Mouse (Mus musculus): Measurements from ENCODE around the gene Mindy1. TPM values are rescaled to one million over a fixed set of nuclear protein-coding genes. Genes with fewer than 3 reads are reported as not detected.
A peak's percentile ranks its signal among the peaks of the same experiment; 100 is the strongest.

Mindy1 gene
- polyA plus RNA-seq, 1 experiment from 2014 or later, result 41.0 TPM

DNA sequence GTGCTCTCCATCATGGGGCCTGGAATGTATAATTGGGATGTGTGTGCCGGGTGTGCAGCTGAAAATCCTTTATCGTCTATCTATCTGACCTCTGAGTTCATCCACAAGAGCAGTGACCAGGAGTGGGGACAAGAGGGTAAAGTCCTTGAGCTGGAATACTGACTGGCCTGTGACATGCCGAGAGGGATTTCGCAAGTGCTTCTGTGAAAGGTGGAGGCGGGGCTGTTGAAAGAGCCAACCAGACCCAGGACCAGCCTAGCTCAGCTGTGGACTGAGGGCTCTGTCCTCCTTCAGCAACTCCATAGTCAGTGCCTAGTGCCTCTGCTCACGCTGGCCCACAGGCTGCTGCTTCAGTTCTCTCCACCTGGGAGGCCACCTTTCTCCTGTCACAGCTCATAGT is 37.4 kb downstream of the Mindy1 start:
- H3K27ac ChIP-seq (ENCODE audit: low read length), result peak overlapping the region; percentile 89
- H3K9ac ChIP-seq (ENCODE audit: low read length), result 0 out of 2 replicates have a peak overlapping the region, but pooled peaks have one; percentile 47
- H3K4me3 ChIP-seq (ENCODE audit: low read length), result 0 out of 2 replicates have a peak overlapping the region, but pooled peaks have one; percentile 10
- H3K27me3 ChIP-seq (ENCODE audit: control insufficient read depth, insufficient read depth, low read depth, low read length), result no peaks in the 10 kb centered on the region
- peaks cover 32% of the 10 kb centered on the region for H3K4me1 ChIP-seq (replicated peaks; ENCODE audit: control insufficient read depth, insufficient read depth, low read length)
- H3K36me3 ChIP-seq (ENCODE audit: control insufficient read depth, insufficient read depth, low read length), result peaks cover 30% of the 10 kb centered on the region
- peak; percentile 34 for ATAC-seq (ENCODE audit: low read depth)
- H3K9me3 ChIP-seq (ENCODE audit: control insufficient read depth, low read length), result no peaks in the 10 kb centered on the region
- WGBS, result 28% methylated on average over 6 of the region's 6 CpGs
- peak overlapping the region; percentile 39 for H3K4me2 ChIP-seq (ENCODE audit: low read depth, low read length)

DNA sequence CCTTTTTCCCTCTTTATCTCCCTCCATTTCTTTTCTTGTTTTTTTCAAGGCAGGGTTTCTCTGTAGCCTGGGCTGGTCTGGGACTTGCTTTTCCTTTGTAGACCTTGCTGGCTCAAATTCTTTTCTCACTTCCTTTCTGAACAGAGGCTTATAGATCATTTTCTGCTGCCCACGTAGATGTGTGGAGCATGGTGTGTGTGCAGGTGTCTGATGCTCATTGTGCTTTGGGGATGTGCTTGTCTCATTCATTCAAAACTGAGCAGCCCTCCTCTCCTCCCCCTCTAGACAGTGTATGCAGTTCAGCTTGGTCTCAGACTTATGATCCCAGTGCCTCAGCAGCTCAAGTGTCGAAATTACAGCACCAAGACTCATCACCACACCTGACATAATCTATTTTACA is 38.0 kb downstream of the Mindy1 start:
- Histone ChIP-seq H3K4me1 (replicated peaks; ENCODE audit: control insufficient read depth, insufficient read depth, low read length) (peaks cover 32% of the 10 kb centered on the region), H3K27ac (ENCODE audit: low read length) (peak overlapping the region; percentile 80), H3K4me2 (ENCODE audit: low read depth, low read length) (peak overlapping the region; percentile 39; the same call in 1 of the 2 replicates), H3K9ac (ENCODE audit: low read length) (no peak overlapping the region), H3K27me3 (ENCODE audit: control insufficient read depth, insufficient read depth, low read depth, low read length) (no peaks in the 10 kb centered on the region), H3K4me3 (ENCODE audit: low read length) (no peak overlapping the region), H3K36me3 (ENCODE audit: control insufficient read depth, insufficient read depth, low read length) (peaks cover 34% of the 10 kb centered on the region), H3K9me3 (ENCODE audit: control insufficient read depth, low read length) (no peaks in the 10 kb centered on the region)
- ATAC-seq (ENCODE audit: low read depth), result no peak
- WGBS, result 39% methylated on average over 2 of the region's 2 CpGs

DNA sequence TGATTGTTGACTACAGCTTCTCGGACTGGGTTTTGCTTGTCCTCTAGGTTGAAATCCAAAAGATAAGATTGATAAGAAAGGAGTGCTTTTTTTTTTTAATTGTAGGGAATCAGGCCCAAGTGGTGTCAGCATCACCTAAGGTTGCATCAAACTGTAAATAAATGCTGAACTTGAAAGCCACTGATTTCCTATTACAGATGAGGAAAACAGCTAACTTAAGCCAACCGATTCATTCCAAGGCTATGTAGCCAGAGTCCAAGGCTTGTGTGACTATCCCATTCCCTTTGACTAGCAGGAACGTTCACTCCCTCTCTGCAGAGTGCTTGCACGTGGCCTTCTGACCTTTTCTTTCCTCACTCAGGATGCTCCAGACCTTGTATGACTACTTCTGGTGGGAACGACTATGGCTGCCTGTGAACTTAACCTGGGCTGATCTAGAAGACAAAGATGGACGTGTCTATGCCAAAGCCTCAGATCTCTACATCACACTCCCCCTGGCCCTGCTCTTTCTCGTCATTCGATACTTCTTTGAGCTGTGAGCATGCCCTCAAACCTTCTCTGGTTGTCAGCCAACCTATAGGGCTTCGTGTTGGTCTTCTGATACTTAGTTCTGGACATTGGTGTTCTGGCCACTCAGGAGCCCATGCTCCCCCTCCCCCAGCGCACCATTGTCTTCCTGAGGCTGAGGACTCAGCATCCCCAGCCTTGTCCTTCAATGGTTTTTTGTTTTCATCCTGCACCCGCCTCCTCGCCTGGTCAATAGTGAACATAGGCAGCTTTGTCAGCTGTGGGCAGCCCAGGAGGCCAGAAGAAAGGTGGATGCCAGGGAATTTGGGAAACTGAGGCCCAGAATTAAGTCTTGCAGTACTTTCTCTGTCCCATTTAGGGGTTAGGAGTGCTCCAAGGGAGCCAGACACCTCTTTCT is 38.8 kb downstream of the Mindy1 start:
- peaks cover 28% of the 10 kb centered on the region for H3K4me1 ChIP-seq (replicated peaks; ENCODE audit: control insufficient read depth, insufficient read depth, low read length)
- 60% methylated on average over 12 of the region's 12 CpGs for WGBS
- no peak overlapping the region for H3K9ac ChIP-seq (ENCODE audit: low read length)
- ATAC-seq (ENCODE audit: low read depth), result no peak
- peaks cover 42% of the 10 kb centered on the region for H3K36me3 ChIP-seq (ENCODE audit: control insufficient read depth, insufficient read depth, low read length)
- H3K9me3 ChIP-seq (ENCODE audit: control insufficient read depth, low read length), result no peaks in the 10 kb centered on the region
- H3K4me2 ChIP-seq (ENCODE audit: low read depth, low read length), result no peak overlapping the region
- no peaks in the 10 kb centered on the region for H3K27me3 ChIP-seq (ENCODE audit: control insufficient read depth, insufficient read depth, low read depth, low read length)
- no peak overlapping the region for H3K4me3 ChIP-seq (ENCODE audit: low read length)
- H3K27ac ChIP-seq (ENCODE audit: low read length), result no peak overlapping the region

DNA sequence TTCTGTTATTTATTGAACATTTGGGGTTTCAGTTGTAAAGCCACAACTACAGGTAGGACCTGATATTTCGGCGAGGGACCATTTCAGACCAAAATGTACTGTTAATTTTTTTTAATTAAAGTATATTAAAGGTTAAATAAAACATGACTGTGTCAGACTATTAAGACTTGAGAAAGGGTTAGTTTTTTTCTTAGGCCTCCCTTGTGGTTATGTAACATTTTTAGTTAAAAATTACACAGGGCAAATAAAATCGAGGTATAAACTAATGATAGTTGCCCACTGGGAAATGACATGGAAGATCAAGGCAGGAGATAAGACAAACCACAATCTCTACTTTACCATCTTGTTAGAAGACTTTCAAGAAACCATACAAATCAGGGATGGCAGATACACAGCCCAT is 42.3 kb downstream of the Mindy1 start:
- Histone ChIP-seq H3K4me2 (ENCODE audit: low read depth, low read length) (no peak overlapping the region), H3K9me3 (ENCODE audit: control insufficient read depth, low read length) (no peaks in the 10 kb centered on the region), H3K4me3 (ENCODE audit: low read length) (no peak overlapping the region), H3K4me1 (replicated peaks; ENCODE audit: control insufficient read depth, insufficient read depth, low read length) (peaks cover 9% of the 10 kb centered on the region), H3K27ac (ENCODE audit: low read length) (no peak overlapping the region), H3K27me3 (ENCODE audit: control insufficient read depth, insufficient read depth, low read depth, low read length) (no peaks in the 10 kb centered on the region), H3K36me3 (ENCODE audit: control insufficient read depth, insufficient read depth, low read length) (peaks cover 63% of the 10 kb centered on the region), H3K9ac (ENCODE audit: low read length) (no peak overlapping the region)
- 84% methylated on average over 3 of the region's 3 CpGs for WGBS
- no peak for ATAC-seq (ENCODE audit: low read depth)

DNA sequence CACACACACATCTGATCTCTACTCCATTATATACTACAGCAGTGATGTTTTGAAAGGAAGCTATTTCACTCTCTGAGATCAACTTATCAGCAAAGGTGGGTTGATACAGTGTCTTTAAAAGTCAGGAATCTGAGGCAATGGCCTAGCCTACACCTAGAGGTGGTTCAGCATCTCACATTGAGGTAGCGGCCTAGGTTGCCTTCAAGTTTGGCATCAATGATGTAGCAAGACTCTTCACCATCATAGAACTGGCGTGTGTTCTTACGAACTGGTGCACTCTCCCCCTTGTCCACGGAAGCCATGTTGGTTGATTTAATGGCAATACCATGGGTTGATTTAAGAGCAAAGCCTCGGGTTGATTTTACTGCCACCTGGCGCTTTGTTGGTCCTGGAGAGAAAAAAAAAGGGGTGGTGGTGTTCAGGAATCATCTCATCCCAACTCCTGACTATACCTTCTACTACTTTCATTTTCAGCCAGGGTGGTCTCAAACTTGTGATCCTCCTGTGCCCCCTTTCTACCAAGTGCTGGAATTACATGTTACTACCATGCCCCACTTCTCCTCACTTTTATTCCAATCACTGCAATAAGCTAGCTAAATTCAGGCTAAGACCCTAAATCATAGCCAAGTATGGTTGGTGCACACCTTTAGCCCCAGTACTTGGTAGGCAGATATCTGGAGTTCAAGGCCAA is 43.5 kb downstream of the Mindy1 start:
- Histone ChIP-seq H3K27ac (ENCODE audit: low read length) (no peak overlapping the region), H3K4me2 (ENCODE audit: low read depth, low read length) (no peak overlapping the region), H3K36me3 (ENCODE audit: control insufficient read depth, insufficient read depth, low read length) (peaks cover 63% of the 10 kb centered on the region), H3K9me3 (ENCODE audit: control insufficient read depth, low read length) (no peaks in the 10 kb centered on the region), H3K27me3 (ENCODE audit: control insufficient read depth, insufficient read depth, low read depth, low read length) (no peaks in the 10 kb centered on the region), H3K4me3 (ENCODE audit: low read length) (no peak overlapping the region), H3K4me1 (replicated peaks; ENCODE audit: control insufficient read depth, insufficient read depth, low read length) (no peaks in the 10 kb centered on the region), H3K9ac (ENCODE audit: low read length) (no peak overlapping the region)
- no peak for ATAC-seq (ENCODE audit: low read depth)
- WGBS, result 83% methylated on average over 6 of the region's 6 CpGs

- ATAC-seq (ENCODE audit: low read depth), result no peak
- Histone ChIP-seq H3K27ac (ENCODE audit: low read length) (no peak overlapping the region), H3K9ac (ENCODE audit: low read length) (no peak overlapping the region), H3K4me3 (ENCODE audit: low read length) (no peak overlapping the region), H3K9me3 (ENCODE audit: control insufficient read depth, low read length) (no peaks in the 10 kb centered on the region), H3K27me3 (ENCODE audit: control insufficient read depth, insufficient read depth, low read depth, low read length) (no peaks in the 10 kb centered on the region), H3K4me1 (replicated peaks; ENCODE audit: control insufficient read depth, insufficient read depth, low read length) (no peaks in the 10 kb centered on the region), H3K36me3 (ENCODE audit: control insufficient read depth, insufficient read depth, low read length) (peaks cover 51% of the 10 kb centered on the region), H3K4me2 (ENCODE audit: low read depth, low read length) (no peak overlapping the region)
- 88% methylated on average over 1 of the region's 1 CpGs for WGBS
Observed at GRCm38 (mm10) chr3:95328803-95329404, 47.8 kb downstream of the Mindy1 start.

DNA sequence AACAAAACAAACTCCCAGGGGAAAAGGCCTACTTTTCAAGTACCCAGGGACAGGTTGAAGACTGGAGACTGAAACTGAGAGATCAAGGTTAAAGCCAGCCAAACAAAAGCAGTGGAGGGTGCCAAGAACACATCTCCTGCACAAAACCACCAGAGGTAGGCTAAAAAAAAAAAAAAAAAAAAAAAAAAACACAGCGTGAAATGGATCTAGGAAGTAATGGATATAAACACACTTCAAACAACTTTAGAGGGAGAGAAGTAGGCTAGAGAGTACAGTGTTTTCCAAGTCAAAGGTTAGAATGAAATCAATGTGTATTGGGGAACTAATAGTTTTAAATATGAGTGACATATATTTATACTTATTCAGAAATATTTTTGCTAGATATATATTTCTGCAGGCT is 50.4 kb downstream of the Mindy1 start:
- H3K4me3 ChIP-seq (ENCODE audit: low read length), result no peak overlapping the region
- H3K36me3 ChIP-seq (ENCODE audit: control insufficient read depth, insufficient read depth, low read length), result peaks cover 42% of the 10 kb centered on the region
- WGBS, result 67% methylated on average over 1 of the region's 1 CpGs

GRCm38 (mm10) chr3:95337345-95337744 is 56.2 kb downstream of the Mindy1 start:
- Histone ChIP-seq H3K27ac (ENCODE audit: low read length) (no peak overlapping the region), H3K4me1 (replicated peaks; ENCODE audit: control insufficient read depth, insufficient read depth, low read length) (no peaks in the 10 kb centered on the region), H3K4me2 (ENCODE audit: low read depth, low read length) (no peak overlapping the region), H3K9me3 (ENCODE audit: control insufficient read depth, low read length) (no peaks in the 10 kb centered on the region), H3K4me3 (ENCODE audit: low read length) (no peak overlapping the region), H3K36me3 (ENCODE audit: control insufficient read depth, insufficient read depth, low read length) (peaks cover 56% of the 10 kb centered on the region), H3K9ac (ENCODE audit: low read length) (no peak overlapping the region), H3K27me3 (ENCODE audit: control insufficient read depth, insufficient read depth, low read depth, low read length) (no peaks in the 10 kb centered on the region)
- WGBS, result 91% methylated on average over 4 of the region's 4 CpGs
- ATAC-seq (ENCODE audit: low read depth), result no peak

More for the DNA sequence above, 50.4 kb downstream of the Mindy1 start:
- no peak for ATAC-seq (ENCODE audit: low read depth)
- Histone ChIP-seq H3K9ac (ENCODE audit: low read length) (no peak overlapping the region), H3K27ac (ENCODE audit: low read length) (no peak overlapping the region), H3K4me2 (ENCODE audit: low read depth, low read length) (no peak overlapping the region), H3K9me3 (ENCODE audit: control insufficient read depth, low read length) (no peaks in the 10 kb centered on the region), H3K4me1 (replicated peaks; ENCODE audit: control insufficient read depth, insufficient read depth, low read length) (no peaks in the 10 kb centered on the region), H3K27me3 (ENCODE audit: control insufficient read depth, insufficient read depth, low read depth, low read length) (no peaks in the 10 kb centered on the region)

DNA sequence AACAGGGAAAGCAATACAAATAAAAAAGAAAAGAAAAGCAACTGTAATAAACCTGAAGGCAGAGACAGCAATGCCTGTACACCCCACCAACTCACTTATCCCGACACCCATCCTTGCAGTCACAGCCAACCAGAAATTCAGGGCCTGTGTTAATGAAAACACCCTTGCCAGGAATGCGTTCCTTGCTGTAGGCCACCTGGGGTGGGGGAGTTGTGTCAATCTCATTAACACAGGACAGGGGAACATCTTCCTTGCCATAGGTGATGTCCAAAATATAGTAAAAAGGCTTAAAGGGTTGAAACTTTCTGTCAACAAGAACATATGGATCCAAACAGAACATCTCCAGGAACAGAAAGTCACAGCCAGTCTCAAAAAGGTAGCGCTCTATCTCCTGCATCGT is 57.1 kb downstream of the Mindy1 start:
- no peak overlapping the region for H3K27ac ChIP-seq (ENCODE audit: low read length)
- H3K4me3 ChIP-seq (ENCODE audit: low read length), result no peak overlapping the region
- no peaks in the 10 kb centered on the region for H3K27me3 ChIP-seq (ENCODE audit: control insufficient read depth, insufficient read depth, low read depth, low read length)
- 88% methylated on average over 4 of the region's 4 CpGs for WGBS
- H3K36me3 ChIP-seq (ENCODE audit: control insufficient read depth, insufficient read depth, low read length), result peaks cover 58% of the 10 kb centered on the region
- no peak for ATAC-seq (ENCODE audit: low read depth)
- no peaks in the 10 kb centered on the region for H3K4me1 ChIP-seq (replicated peaks; ENCODE audit: control insufficient read depth, insufficient read depth, low read length)
- H3K9me3 ChIP-seq (ENCODE audit: control insufficient read depth, low read length), result no peaks in the 10 kb centered on the region
- no peak overlapping the region for H3K9ac ChIP-seq (ENCODE audit: low read length)
- H3K4me2 ChIP-seq (ENCODE audit: low read depth, low read length), result no peak overlapping the region

Measured in lung, embryonic 16.5 days (tissue).